11 mouse cellular contexts compared by ENCODE assay signal in genomic region chr6:144498177-144498576, GRCm38 (mm10).
DNase-seq lines count a peak whose midpoint lies in the region; ATAC-seq and TF ChIP-seq lines count a peak whose summit lies in the region.
"Had no signal": no experiment of that assay in that cellular context is flagged by ENCODE, and none has a peak within 500 bp of the region (broad histone marks: within the 10 kb centered on the region; RNA-seq: fewer than 3 reads in every experiment).

No protein-coding gene starts in this region.

- ATAC-seq in hindbrain, embryonic 12.5 days (ENCODE audit: low FRiP score): no peak
- ATAC-seq in hindbrain, embryonic 16.5 days: no peak

- no peak overlapping the region for H3K4me2 ChIP-seq in hindbrain, embryonic 12.5 days (replicated peaks)
- H3K4me2 ChIP-seq in hindbrain, embryonic 16.5 days (ENCODE audit: low read length): no peak overlapping the region
- H3K4me2 ChIP-seq: lung, embryonic 15.5 days had no signal

- in situ Hi-C loops in ES-E14 (cut with MboI; ENCODE audit: low sequenced_read_pairs in 2 of 2, unreplicated experiment in 2 of 2): no loop called here

- no peaks in the 10 kb centered on the region for H3K9me3 ChIP-seq in ES-E14 (ENCODE audit: control insufficient read depth, insufficient read depth, low read depth, low read length)
- H3K9me3 ChIP-seq in hindbrain, embryonic 12.5 days (replicated peaks): no peaks in the 10 kb centered on the region
- H3K9me3 ChIP-seq in hindbrain, embryonic 16.5 days (ENCODE audit: control insufficient read depth, low read length): peaks cover 5% of the 10 kb centered on the region
- H3K9me3 ChIP-seq: lung, embryonic 15.5 days had no signal

- no peak overlapping the region for H3K9ac ChIP-seq in ES-E14 (ENCODE audit: insufficient read depth, low read depth, low read length, poor library complexity, severe bottlenecking)
- no peak overlapping the region for H3K9ac ChIP-seq in hindbrain, embryonic 12.5 days
- H3K9ac ChIP-seq in hindbrain, embryonic 16.5 days (ENCODE audit: low read depth, low read length): no peak overlapping the region
- H3K9ac ChIP-seq: lung, embryonic 15.5 days had no signal

- no peaks in the 10 kb centered on the region for H3K36me3 ChIP-seq in ES-E14 (ENCODE audit: control insufficient read depth, insufficient read depth, low read length, poor library complexity, severe bottlenecking)
- no peaks in the 10 kb centered on the region for H3K36me3 ChIP-seq in hindbrain, embryonic 12.5 days
- H3K36me3 ChIP-seq in hindbrain, embryonic 16.5 days (ENCODE audit: control insufficient read depth, insufficient read depth, low read length): no peaks in the 10 kb centered on the region
- H3K36me3 ChIP-seq: lung, embryonic 15.5 days had no signal

- 0 out of 2 replicates have a peak, but pooled peaks have one; percentile 12 for TF ChIP-seq CTCF in olfactory bulb, adult 2 months (IDR thresholded peaks at IDR 0.05; ENCODE audit: insufficient read depth, low read depth, low read length)

- 94% methylated on average over 5 of the region's 5 CpGs for WGBS in olfactory bulb, adult 2 months
- 94% methylated on average over 5 of the region's 5 CpGs for whole genome bisulfite sequencing in hindbrain, embryonic 12.5 days
- 96% methylated on average over 5 of the region's 5 CpGs for WGBS in hindbrain, embryonic 16.5 days

- no peak overlapping the region for H3K4me3 ChIP-seq in ES-E14 (ENCODE audit: insufficient read depth in 1 of 2, low read depth in 1 of 2, low read length in 2 of 2, poor library complexity in 1 of 2, severe bottlenecking in 1 of 2)
- H3K4me3 ChIP-seq in olfactory bulb, adult 2 months (ENCODE audit: insufficient read depth, low read depth, low read length): no peak overlapping the region
- H3K4me3 ChIP-seq in hindbrain, embryonic 12.5 days: no peak overlapping the region
- H3K4me3 ChIP-seq in hindbrain, embryonic 16.5 days (ENCODE audit: low read length): no peak overlapping the region
- H3K4me3 ChIP-seq: erythroblast, embryonic 14.5 days; lung, embryonic 15.5 days had no signal

- H3K4me1 ChIP-seq in ES-E14 (ENCODE audit: control insufficient read depth in 2 of 2, insufficient read depth in 2 of 2, low read length in 2 of 2, poor library complexity in 1 of 2): no peaks in the 10 kb centered on the region
- H3K4me1 ChIP-seq in olfactory bulb, adult 2 months (ENCODE audit: control insufficient read depth, insufficient read depth, low read length): no peaks in the 10 kb centered on the region
- peaks cover 3% of the 10 kb centered on the region; the same call in 1 of the 2 replicates for H3K4me1 ChIP-seq in hindbrain, embryonic 12.5 days
- H3K4me1 ChIP-seq in hindbrain, embryonic 16.5 days (ENCODE audit: control insufficient read depth, insufficient read depth, low read depth, low read length): no peaks in the 10 kb centered on the region
- H3K4me1 ChIP-seq: lung, embryonic 15.5 days had no signal

- DNase-seq in kidney, postnatal 4 days: peak; percentile 18 to 23
- no peak for DNase-seq in kidney, adult 18-20 months
- DNase-seq in A20 (ENCODE audit: low read depth, low spot score): peak; percentile 1
- peak; percentile 19 for DNase-seq in ES-E14 (ENCODE audit: low read depth, low spot score)
- DNase-seq: heart, postnatal 10 days; kidney, adult 9 months had no signal

- H3K27ac ChIP-seq in ES-E14 (ENCODE audit: insufficient read depth, low read depth, low read length, poor library complexity, severe bottlenecking): no peak overlapping the region
- H3K27ac ChIP-seq in olfactory bulb, adult 2 months (ENCODE audit: insufficient read depth, low read depth, low read length): no peak overlapping the region
- H3K27ac ChIP-seq in hindbrain, embryonic 12.5 days: no peak overlapping the region
- H3K27ac ChIP-seq in hindbrain, embryonic 16.5 days (ENCODE audit: low read depth, low read length): no peak overlapping the region
- H3K27ac ChIP-seq: lung, embryonic 15.5 days had no signal

- H3K27me3 ChIP-seq in hindbrain, embryonic 12.5 days: no peaks in the 10 kb centered on the region
- no peaks in the 10 kb centered on the region for H3K27me3 ChIP-seq in hindbrain, embryonic 16.5 days (replicated peaks; ENCODE audit: control insufficient read depth, insufficient read depth, low read length)
- H3K27me3 ChIP-seq: lung, embryonic 15.5 days had no signal

- no peak for TF ChIP-seq POLR2A in olfactory bulb, adult 2 months (IDR thresholded peaks at IDR 0.05; ENCODE audit: insufficient read depth, low read depth, low read length)

TF ChIP-seq in ES-E14, 5 proteins besides CTCF, POLR2A, EP300 and RAD21:
- peak; percentile 64 for TF ChIP-seq ZC3H11A (IDR thresholded peaks at IDR 0.05; ENCODE audit: borderline replicate concordance, low read depth, low read length)
- TF ChIP-seq MAFK (IDR thresholded peaks at IDR 0.05; ENCODE audit: insufficient read depth, low read depth, low read length): no peak
